Comparison of ENCODE assay signal across 12 mouse cellular contexts in genomic region chr15:36354545-36354944, GRCm38 (mm10).
"Had no signal": no experiment of that assay in that cellular context is flagged by ENCODE, and none has a peak within 500 bp of the region (broad histone marks: within the 10 kb centered on the region; RNA-seq: fewer than 3 reads in every experiment).

No protein-coding gene starts in this region.

- DNase-seq: kidney, adult 8-10 months; layer of hippocampus, adult 9-11 months; layer of hippocampus, postnatal 36 days; lung, embryonic 14.5 days; lung, postnatal 10 days; lung, postnatal 4 days; midbrain, embryonic 14.5 days had no signal

- H3K27me3 ChIP-seq: neural tube, embryonic 15.5 days had no signal

- H3K27ac ChIP-seq: midbrain, embryonic 10.5 days; neural tube, embryonic 15.5 days; stomach, postnatal 0 days had no signal

- H3K4me2 ChIP-seq: lung, embryonic 14.5 days; neural tube, embryonic 15.5 days had no signal

- H3K9ac ChIP-seq: lung, embryonic 14.5 days; neural tube, embryonic 15.5 days had no signal

- H3K4me3 ChIP-seq: midbrain, embryonic 10.5 days; myocyte; neural tube, embryonic 15.5 days had no signal

- H3K36me3 ChIP-seq: midbrain, embryonic 10.5 days; neural tube, embryonic 15.5 days had no signal

- ATAC-seq: intestine, embryonic 16.5 days had no signal

- H3K9me3 ChIP-seq: midbrain, embryonic 10.5 days; neural tube, embryonic 15.5 days had no signal

- H3K4me1 ChIP-seq: midbrain, embryonic 10.5 days; neural tube, embryonic 15.5 days had no signal
